Mouse (Mus musculus) liver, embryonic 15.5 days (tissue): ENCODE measurements around the gene Lrrc58. TPM values are rescaled to one million over a fixed set of nuclear protein-coding genes. Genes with fewer than 3 reads are reported as not detected.
A peak's percentile ranks its signal among the peaks of the same experiment; 100 is the strongest.

Experiments used
- ATAC-seq: fragments of 200-750 bp; cut with Nextera tagmentation; 2 replicates; pipeline ENCODE4 v1.8.0; 2017; ENCODE audit warnings: moderate number of reproducible peaks, mild to moderate bottlenecking, moderate library complexity; ENCODE audit not compliant: insufficient read depth
- H3K27ac ChIP-seq: fragments of 300-500 bp; sonication (generic); replicated peaks from 2 replicates; pipeline ENCODE4 v1.5.1; 2015; ENCODE audit warnings: mild to moderate bottlenecking, inconsistent platforms
- H3K27me3 ChIP-seq: fragments of 300-500 bp; sonication (generic); 2 replicates; pipeline ENCODE4 v1.6.1; 2015; ENCODE audit warnings: mild to moderate bottlenecking, inconsistent platforms
- H3K36me3 ChIP-seq: fragments of 300-500 bp; sonication (generic); replicated peaks from 2 replicates; pipeline ENCODE4 v1.6.1; 2015; ENCODE audit warnings: moderate library complexity, mild to moderate bottlenecking, inconsistent platforms
- H3K4me1 ChIP-seq: fragments of 300-500 bp; sonication (generic); replicated peaks from 2 replicates; pipeline ENCODE4 v1.6.1; 2015; ENCODE audit warnings: inconsistent platforms
- H3K4me2 ChIP-seq: fragments of 300-500 bp; sonication (generic); 2 replicates; pipeline ENCODE4 v1.6.1; 2015; ENCODE audit warnings: moderate library complexity, mild to moderate bottlenecking, inconsistent platforms
- H3K4me3 ChIP-seq: fragments of 300-500 bp; sonication (generic); replicated peaks from 2 replicates; pipeline ENCODE4 v1.5.1; 2015; ENCODE audit warnings: mild to moderate bottlenecking, inconsistent platforms
- H3K9ac ChIP-seq: fragments of 300-500 bp; sonication (generic); 2 replicates; pipeline ENCODE4 v1.6.1; 2015; ENCODE audit warnings: moderate library complexity, mild to moderate bottlenecking, inconsistent platforms
- H3K9me3 ChIP-seq: fragments of 300-500 bp; sonication (generic); replicated peaks from 2 replicates; pipeline ENCODE4 v1.6.1; 2016; ENCODE audit warnings: inconsistent platforms
- WGBS: fragments of 180-500 bp; shearing (Covaris S2); methylation state at CpG from one replicate; pipeline ENCODE4 v1.1.7; 2015; ENCODE audit warnings: mixed read lengths; ENCODE audit not compliant: insufficient replicate concordance; 5-methylcytosine and 5-hydroxymethylcytosine counted together
- polyA plus RNA-seq: library from polyadenylated mRNA; unstranded; fragments of >200 nt; fragmentation: Nextera tagmentation; extraction: Ambion mirVana; gene quantifications from 2 replicates; pipeline ENCODE4 v1.2.1, GENCODE M21; 2015

Lrrc58 gene
- polyA plus RNA-seq, 1 experiment from 2014 or later: 12.0 TPM

DNA sequence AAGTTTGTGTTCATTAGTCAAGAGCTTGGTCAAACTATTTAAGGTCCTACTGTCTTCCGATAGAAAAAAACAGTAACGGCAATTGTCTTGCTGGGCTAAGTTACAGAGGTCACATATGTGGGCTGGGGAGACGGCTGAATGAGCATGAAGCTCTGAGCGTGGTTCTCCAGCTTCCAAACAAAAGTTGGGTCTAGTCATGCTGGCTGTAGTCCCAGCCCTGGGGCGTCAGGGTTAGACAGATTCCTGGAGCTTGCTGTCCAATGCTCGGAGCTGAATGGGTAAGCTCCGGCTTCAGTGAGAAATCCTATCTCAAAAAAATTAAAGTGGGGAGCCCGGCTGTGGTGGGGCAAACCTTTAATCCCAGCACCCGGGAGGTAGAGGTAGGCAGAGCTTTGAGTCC, 14.9 kb upstream of the Lrrc58 start:
- WGBS: 71% methylated on average over 9 of the region's 9 CpGs
- Histone ChIP-seq H3K36me3 (no peaks in the 10 kb centered on the region), H3K27ac (no peak overlapping the region), H3K4me1 (peaks cover 19% of the 10 kb centered on the region), H3K9me3 (no peaks in the 10 kb centered on the region), H3K9ac (no peak overlapping the region), H3K4me2 (no peak overlapping the region), H3K27me3 (no peaks in the 10 kb centered on the region), H3K4me3 (no peak overlapping the region)
- no peak for ATAC-seq

DNA sequence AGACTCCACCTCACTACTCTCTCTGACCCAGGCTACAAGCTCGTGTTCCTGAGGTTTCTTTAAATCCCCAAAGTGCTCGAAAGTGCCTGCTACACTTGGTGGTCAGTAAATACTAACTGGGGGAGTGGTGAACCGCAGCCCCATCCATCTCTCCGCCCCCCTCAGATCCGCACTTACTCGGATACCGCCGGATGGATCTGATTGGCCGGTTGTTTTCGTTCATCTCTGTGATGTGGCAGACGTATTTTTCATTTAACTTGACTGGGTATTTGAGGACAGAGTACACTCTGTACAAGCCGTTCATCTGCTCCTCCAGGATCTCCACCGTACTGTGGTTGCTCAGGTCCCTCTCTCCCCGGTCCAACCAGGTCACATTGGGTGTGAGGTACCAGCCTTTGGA, 14.1 kb upstream of the Lrrc58 start:
- ATAC-seq: no peak
- 71% methylated on average over 14 of the region's 14 CpGs for WGBS
- Histone ChIP-seq H3K27ac (no peak overlapping the region), H3K4me3 (no peak overlapping the region), H3K27me3 (no peaks in the 10 kb centered on the region), H3K9me3 (no peaks in the 10 kb centered on the region), H3K36me3 (no peaks in the 10 kb centered on the region), H3K9ac (no peak overlapping the region), H3K4me2 (no peak overlapping the region), H3K4me1 (peaks cover 19% of the 10 kb centered on the region)

DNA sequence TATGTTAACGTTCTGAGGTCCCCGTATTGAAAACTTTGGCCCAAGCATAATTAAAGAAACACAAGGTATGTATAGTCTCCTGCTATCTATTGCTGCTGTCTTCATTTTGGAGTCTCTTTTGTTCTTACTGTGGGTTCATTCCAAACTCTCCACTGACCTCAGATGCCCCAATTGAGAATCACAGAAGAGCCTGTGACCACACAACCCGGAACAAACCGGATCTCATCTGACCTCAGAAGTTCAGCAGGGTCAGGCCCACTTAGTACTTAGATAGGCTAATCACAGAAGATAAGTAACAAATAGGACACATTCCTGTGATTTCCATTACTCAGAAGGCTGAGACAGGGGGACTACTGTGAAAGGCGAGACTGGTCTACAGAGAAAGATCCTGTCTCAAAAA, 13.6 kb upstream of the Lrrc58 start:
- H3K9ac ChIP-seq: no peak overlapping the region
- H3K27ac ChIP-seq: no peak overlapping the region
- H3K27me3 ChIP-seq: no peaks in the 10 kb centered on the region
- peaks cover 19% of the 10 kb centered on the region for H3K4me1 ChIP-seq
- no peak overlapping the region for H3K4me2 ChIP-seq
- H3K9me3 ChIP-seq: no peaks in the 10 kb centered on the region
- ATAC-seq: no peak
- no peaks in the 10 kb centered on the region for H3K36me3 ChIP-seq
- H3K4me3 ChIP-seq: no peak overlapping the region
- WGBS: 36% methylated on average over 5 of the region's 5 CpGs

DNA sequence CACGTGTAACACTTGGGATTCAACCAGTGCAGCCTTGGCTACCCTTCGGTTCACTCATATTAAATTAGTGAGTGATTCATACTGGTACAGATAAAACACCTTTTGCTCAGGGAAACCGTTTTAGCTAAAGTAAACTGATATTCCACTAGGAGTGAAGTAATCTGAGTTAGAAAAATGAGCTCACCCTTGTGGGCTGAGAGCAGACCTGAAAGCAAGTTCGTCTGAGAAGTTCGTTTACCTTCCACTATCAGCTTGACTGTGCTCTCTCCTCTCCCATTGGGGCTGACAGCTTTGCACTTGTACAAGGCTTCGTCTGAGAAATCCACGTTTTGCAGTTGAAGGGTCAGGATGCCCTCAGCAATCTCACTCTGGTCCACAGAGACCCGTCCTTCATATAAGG, 12.6 kb upstream of the Lrrc58 start:
- Histone ChIP-seq H3K4me3 (no peak overlapping the region), H3K27me3 (no peaks in the 10 kb centered on the region), H3K36me3 (no peaks in the 10 kb centered on the region), H3K4me2 (no peak overlapping the region), H3K9ac (no peak overlapping the region), H3K9me3 (no peaks in the 10 kb centered on the region), H3K27ac (no peak overlapping the region), H3K4me1 (peaks cover 19% of the 10 kb centered on the region)
- no peak for ATAC-seq
- WGBS: 51% methylated on average over 8 of the region's 8 CpGs

DNA sequence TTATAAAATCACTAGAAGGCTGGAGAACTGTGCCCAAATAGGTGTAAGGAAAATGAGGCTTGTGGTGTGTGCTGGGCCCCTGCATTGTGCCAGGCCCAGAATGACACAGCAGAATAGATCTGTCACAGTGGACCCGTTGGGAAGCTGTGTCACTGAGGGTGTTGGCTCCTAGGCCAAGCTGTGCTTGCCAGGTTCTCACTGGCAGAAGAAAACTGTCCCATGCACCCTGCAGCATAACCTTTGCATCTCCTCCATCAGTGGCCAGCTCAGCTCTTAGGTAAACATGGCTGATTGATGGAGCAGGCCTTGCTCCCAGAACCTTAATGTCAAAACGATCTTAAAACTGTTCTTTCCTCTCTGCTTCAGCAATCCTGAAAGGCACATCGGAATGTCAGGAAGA, 11.9 kb upstream of the Lrrc58 start:
- Histone ChIP-seq H3K4me2 (no peak overlapping the region), H3K4me3 (no peak overlapping the region), H3K4me1 (peaks cover 19% of the 10 kb centered on the region), H3K27me3 (no peaks in the 10 kb centered on the region), H3K36me3 (no peaks in the 10 kb centered on the region), H3K9me3 (no peaks in the 10 kb centered on the region), H3K27ac (no peak overlapping the region), H3K9ac (no peak overlapping the region)
- no peak for ATAC-seq
- 29% methylated on average over 3 of the region's 3 CpGs for WGBS

DNA sequence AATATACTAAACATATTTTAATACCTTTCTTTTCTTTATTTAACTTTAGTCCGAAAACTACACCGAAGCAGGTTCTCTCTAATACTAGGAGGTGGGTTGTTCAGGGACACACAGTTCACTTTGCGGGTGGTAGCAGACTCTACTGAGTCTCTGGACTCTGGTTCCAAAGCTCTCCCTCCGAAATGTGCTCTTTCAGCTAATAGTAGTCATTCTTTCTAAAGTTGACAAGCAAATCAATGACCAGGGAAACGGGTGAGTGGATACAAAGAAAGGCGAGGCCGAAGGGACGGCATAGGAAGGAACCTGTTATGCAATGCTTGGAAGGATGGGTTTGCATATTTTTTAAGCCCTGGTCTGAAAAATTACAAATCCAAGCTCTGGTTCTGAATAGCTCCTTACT, 10.7 kb upstream of the Lrrc58 start:
- no peak overlapping the region for H3K27ac ChIP-seq
- no peak for ATAC-seq
- 64% methylated on average over 8 of the region's 8 CpGs for WGBS
- no peak overlapping the region for H3K4me3 ChIP-seq
- no peak overlapping the region for H3K4me2 ChIP-seq
- H3K36me3 ChIP-seq: no peaks in the 10 kb centered on the region
- peaks cover 16% of the 10 kb centered on the region for H3K4me1 ChIP-seq
- no peaks in the 10 kb centered on the region for H3K9me3 ChIP-seq
- H3K9ac ChIP-seq: no peak overlapping the region
- H3K27me3 ChIP-seq: no peaks in the 10 kb centered on the region

DNA sequence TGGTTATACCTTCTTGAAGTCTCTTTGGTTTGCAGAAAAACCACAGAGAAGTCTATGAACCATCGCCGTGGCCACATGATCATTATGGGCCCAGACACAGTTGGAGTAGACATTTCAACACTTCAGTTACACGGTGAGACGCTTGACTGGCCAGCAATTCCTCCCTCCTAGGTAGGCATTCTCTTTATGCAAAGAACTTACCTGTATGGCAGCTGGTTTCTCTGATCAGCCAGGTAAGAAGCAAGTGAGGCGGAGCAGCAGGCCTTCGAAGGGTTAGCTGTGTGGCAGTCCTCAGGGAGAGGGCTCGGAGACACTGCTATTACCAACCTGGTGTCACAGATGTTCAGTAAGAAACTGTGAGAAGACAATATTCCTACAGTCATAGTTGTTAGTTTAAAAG, 8.0 kb upstream of the Lrrc58 start:
- H3K27ac ChIP-seq: no peak overlapping the region
- no peak for ATAC-seq
- no peak overlapping the region for H3K9ac ChIP-seq
- H3K4me2 ChIP-seq: no peak overlapping the region
- peaks cover 9% of the 10 kb centered on the region for H3K4me1 ChIP-seq
- WGBS: 60% methylated on average over 7 of the region's 7 CpGs
- H3K36me3 ChIP-seq: no peaks in the 10 kb centered on the region
- no peaks in the 10 kb centered on the region for H3K9me3 ChIP-seq
- no peak overlapping the region for H3K4me3 ChIP-seq
- H3K27me3 ChIP-seq: no peaks in the 10 kb centered on the region

DNA sequence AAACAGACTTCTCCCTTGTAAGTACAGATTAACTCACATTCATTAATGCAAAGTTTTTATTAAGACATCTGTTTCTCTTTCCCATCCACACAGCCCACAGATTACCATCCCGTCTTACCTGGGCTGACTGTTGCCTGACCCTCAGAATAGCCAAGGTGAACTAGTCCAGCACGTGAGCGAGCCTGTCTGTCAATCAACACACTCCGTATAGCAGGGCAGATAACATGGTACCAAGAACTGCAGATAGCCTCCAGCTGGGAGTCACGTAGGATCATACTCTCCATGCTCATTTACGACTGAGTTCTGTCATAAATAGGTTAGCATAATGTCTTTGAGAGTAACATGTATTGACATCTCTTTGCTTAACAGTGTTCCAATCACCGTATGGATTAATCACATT, 7.2 kb upstream of the Lrrc58 start, which contains the start of gene Gm36028:
TSS of gene Gm36028 (minus strand) at position 118 of the 400 bp plus-strand sequence.
- Histone ChIP-seq H3K4me1 (peaks cover 4% of the 10 kb centered on the region), H3K9me3 (no peaks in the 10 kb centered on the region), H3K4me3 (no peak within 1 kb of the TSS), H3K36me3 (no peaks in the 10 kb centered on the region), H3K27ac (no peak within 1 kb of the TSS), H3K4me2 (no peak within 1 kb of the TSS), H3K9ac (no peak within 1 kb of the TSS), H3K27me3 (no peaks in the 10 kb centered on the region)
- no peak for ATAC-seq
- 61% methylated on average over 7 of the region's 7 CpGs for WGBS

DNA sequence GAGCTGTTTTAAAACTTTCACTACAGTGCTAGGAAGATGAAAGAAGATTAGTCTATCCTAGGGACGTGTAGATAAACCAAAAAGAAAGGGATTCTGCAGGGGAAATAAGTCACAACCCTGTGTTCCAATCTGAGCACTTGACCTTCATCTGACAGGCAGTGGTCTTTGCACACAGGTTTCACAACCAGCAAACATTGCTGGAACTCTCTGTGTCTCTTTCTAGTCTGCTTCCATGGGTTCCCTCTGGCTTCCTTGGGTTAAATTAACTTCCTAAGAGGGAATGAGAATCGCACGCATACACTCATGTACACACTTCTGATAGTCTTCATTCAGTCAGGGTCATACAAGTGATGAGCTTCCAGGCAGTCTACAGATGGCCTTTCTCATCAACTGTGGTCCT, 4.3 kb upstream of the Lrrc58 start:
- 65% methylated on average over 3 of the region's 3 CpGs for WGBS
- no peaks in the 10 kb centered on the region for H3K36me3 ChIP-seq
- no peaks in the 10 kb centered on the region for H3K27me3 ChIP-seq
- ATAC-seq: no peak
- no peaks in the 10 kb centered on the region for H3K9me3 ChIP-seq
- H3K4me1 ChIP-seq: peaks cover 8% of the 10 kb centered on the region
- no peak overlapping the region; the same call in 1 of the 2 replicates for H3K4me2 ChIP-seq
- no peak overlapping the region for H3K4me3 ChIP-seq
- H3K9ac ChIP-seq: no peak overlapping the region
- peak overlapping the region; percentile 49; the same call in 1 of the 2 replicates for H3K27ac ChIP-seq

DNA sequence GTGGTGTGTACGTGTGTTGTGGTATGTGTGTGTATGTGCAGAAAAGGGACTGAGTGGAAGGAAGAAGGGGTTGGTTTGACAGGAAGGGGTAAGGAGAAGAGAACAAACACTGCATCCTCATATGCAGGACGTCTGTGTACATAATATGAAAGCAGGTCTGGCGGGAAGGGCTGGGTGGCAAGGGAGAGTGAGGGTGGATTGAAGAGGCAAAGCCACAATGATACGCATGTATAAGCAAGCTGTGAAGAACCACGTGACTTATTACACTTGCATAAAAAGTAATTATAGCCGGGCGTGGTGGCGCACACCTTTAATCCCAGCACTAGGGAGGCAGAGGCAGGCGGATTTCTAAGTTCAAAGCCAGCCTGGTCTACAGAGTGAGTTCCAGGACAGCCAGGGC, 2.3 kb upstream of the Lrrc58 start:
- H3K4me3 ChIP-seq: no peak overlapping the region
- no peak overlapping the region for H3K27ac ChIP-seq
- H3K36me3 ChIP-seq: no peaks in the 10 kb centered on the region
- no peak for ATAC-seq
- 72% methylated on average over 9 of the region's 9 CpGs for WGBS
- H3K4me1 ChIP-seq: peaks cover 23% of the 10 kb centered on the region
- H3K27me3 ChIP-seq: no peaks in the 10 kb centered on the region
- H3K4me2 ChIP-seq: no peak overlapping the region
- H3K9ac ChIP-seq: no peak overlapping the region
- no peaks in the 10 kb centered on the region for H3K9me3 ChIP-seq

DNA sequence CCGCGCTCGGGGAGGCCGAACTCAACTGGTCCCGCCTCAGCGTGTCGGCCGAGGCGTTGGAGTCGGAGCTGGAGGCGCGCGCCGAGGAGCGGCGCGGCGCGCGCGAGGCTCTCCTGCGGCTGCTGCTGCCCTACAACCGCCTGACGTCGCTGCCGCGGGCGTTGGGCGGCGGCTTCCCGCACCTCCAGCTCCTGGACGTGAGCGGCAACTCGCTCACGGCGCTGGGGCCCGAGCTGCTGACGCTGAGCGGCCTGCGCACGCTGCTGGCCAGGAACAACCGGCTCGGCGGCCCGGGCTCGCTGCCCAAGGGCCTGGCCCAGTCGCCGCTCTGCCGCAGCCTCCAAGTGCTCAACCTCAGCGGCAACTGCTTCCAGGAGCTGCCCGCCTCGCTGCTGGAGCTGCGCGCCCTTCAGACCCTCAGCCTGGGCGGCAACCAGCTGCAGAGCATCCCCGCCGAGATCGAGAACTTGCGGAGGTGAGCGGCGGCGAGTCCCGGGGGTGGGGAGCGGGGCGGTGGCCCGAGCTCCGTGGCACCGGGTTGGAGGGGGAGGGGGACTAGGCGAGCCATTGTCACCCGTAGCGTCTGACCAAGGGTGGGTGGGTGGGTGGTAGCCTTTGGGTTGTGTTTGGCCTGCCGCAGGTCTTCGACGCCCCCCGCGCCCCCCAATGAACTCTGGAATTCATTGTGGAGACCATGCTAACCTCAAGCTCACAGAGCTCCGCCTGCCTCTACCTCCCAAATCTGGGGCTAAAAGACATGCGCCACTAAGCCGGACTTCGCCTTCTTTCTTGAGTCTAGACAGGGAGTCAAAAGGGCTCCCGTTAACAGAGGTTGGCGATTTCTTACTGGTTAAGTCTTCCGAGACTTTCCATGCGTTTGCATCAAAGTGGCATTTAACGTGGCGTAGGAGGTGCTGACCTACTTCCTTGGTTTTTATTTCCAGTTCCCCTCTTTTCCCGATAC, 599 bp downstream of the Lrrc58 start:
- under 1% methylated on average over 84 of the region's 87 CpGs for WGBS
- Histone ChIP-seq H3K36me3 (no peaks in the 10 kb centered on the region), H3K27ac (peak overlapping the region; percentile 86), H3K4me2 (peak overlapping the region; percentile 83), H3K4me1 (peaks cover 32% of the 10 kb centered on the region), H3K4me3 (peak overlapping the region; percentile 80), H3K27me3 (no peaks in the 10 kb centered on the region), H3K9ac (peak overlapping the region; percentile 71), H3K9me3 (no peaks in the 10 kb centered on the region)
- ATAC-seq: peak; percentile 64
